Mouse (Mus musculus): ENCODE results near the gene Zfp239. TPM values are rescaled to one million over a fixed set of nuclear protein-coding genes. Genes with fewer than 3 reads are reported as not detected.

The Zfp239 gene
- total RNA-seq, 1 experiment from 2014 or later = 0.19 TPM

DNA sequence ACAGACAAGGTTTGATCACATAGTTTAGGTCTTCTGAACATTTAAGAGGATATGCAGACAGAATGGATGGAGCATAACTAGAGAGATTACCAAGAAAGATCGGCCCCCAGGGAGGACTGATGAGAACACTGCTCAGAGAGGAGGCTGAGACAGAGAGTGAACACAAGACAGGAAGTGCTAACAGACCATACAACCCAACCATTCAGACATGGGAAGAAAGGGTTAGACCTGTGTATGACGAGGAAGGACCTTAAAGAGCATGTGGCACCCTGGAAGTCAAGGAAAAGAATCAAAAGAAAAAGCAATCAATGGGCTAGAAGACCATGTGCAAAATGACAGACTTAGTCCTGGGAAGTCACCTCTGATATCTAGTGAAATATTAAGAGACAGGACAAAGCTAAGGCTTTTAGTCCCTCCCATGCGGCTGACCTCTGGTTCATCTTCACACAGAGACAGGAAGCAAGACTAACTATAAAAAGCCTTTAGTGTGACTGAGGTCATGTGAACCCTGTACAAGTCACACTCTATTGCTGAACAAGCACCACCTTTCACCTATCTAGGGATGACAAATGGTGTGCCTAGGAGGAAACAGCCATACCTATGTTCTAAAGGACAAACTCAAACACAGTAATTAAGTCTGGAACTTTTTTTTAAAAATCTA is 12.9 kb downstream of the Zfp239 start:
- ATAC-seq (replicated peaks; ENCODE audit: insufficient number of reproducible peaks, low FRiP score, low TSS enrichment, poor library complexity, severe bottlenecking) = no peak

DNA sequence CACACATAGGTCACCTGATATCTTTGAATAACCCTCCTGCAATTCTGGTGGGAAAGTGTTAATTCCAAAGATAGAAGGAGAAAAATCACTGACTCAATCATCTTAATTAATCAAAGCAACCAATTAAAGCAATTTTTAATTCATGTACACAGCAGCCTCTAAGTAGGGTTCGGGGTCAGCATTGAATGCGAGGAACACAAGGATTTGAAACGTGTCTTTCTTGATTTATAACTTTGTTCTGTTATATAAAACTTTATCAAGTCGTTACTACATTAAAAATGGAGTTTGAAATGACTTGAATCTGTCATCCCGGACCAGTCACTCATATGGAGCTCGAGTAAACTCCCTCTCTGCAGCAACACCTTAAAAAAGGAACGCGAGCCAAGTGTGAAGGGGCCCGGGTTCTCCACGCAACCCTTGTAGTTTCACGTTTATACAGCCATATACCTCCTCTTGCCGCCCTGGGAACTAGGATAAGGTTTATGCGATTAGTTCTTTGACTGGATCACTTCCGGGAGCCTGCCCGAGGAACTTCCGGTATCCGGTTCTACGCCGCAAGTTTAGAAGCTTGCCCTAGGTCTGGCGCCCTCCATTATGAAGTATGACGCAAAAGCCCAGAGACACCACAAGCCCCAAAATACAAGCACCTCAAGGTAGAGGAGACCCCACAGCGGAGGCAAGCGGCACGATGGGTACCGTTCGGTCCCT is 17.0 kb downstream of the Zfp239 start:
- peak; percentile 59 for ATAC-seq (replicated peaks; ENCODE audit: insufficient number of reproducible peaks, low FRiP score, low TSS enrichment, poor library complexity, severe bottlenecking)

DNA sequence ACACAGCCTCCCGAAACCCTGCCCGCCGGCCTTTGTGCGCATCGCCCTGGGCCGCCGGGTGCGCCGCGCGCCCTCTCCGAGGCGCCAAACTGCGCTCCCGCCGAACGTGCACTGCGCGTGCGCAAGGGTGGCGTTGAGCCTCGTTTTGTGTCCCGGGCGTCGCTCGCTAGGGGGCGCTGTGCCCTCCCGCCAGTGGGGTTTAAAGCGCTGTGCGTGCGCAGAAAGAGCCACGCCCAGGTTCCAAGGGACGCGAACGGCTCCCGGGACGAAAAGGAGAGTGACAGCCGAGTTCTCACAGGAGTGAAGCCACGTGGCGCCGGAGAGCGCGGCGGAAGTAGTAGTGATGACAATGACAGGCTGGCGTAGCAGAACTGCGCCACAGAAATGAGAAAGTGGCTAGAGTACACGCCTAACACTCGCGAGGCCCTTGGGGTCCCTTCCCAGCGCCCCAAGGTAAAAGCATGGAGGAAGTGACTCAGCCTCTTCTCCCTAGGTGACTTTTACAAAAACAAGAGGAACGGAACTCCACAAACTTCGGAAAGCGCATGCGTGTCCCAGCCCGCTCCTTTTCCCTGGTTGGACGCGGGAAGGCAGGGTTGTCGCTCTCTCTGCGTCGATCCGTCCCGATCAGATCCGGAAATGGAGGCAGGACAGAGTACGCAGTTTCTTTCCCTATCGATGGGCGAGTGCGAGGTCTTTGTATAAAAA is 17.7 kb downstream of the Zfp239 start:
- peak; percentile 87 for ATAC-seq (replicated peaks; ENCODE audit: insufficient number of reproducible peaks, low FRiP score, low TSS enrichment, poor library complexity, severe bottlenecking)

- no peak for ATAC-seq (replicated peaks; ENCODE audit: insufficient number of reproducible peaks, low FRiP score, low TSS enrichment, poor library complexity, severe bottlenecking)
These were observed 18.5 kb downstream of the Zfp239 start for GRCm38 (mm10) chr6:117880394-117880838.

- no peak for ATAC-seq (replicated peaks; ENCODE audit: insufficient number of reproducible peaks, low FRiP score, low TSS enrichment, poor library complexity, severe bottlenecking)
These were observed 19.3 kb downstream of the Zfp239 start for GRCm38 (mm10) chr6:117881229-117881628.

DNA sequence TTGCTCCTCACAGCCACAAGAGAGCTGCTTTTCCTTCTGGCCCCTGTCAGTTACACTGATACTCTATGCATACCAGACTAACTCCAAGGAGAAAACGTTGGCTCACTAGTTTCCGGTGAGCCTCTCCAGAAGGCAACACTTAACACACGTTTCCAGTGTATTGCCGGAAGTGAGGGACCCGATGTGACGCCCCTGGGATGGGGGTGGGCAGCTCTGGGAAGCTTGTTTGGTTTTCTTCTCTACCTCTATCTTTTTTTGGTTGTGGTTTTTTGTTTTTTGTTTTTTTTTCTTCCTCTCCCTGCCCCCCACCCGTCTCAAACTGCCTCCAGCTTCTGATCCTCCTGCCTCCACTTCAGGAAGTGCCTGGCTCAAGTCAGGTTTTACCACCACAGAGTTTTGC is 20.1 kb downstream of the Zfp239 start:
- no peak for ATAC-seq (replicated peaks; ENCODE audit: insufficient number of reproducible peaks, low FRiP score, low TSS enrichment, poor library complexity, severe bottlenecking)

- ATAC-seq (replicated peaks; ENCODE audit: insufficient number of reproducible peaks, low FRiP score, low TSS enrichment, poor library complexity, severe bottlenecking) = no peak
These were observed 24.0 kb downstream of the Zfp239 start for GRCm38 (mm10) chr6:117885943-117886342.

- no peak for ATAC-seq (replicated peaks; ENCODE audit: insufficient number of reproducible peaks, low FRiP score, low TSS enrichment, poor library complexity, severe bottlenecking)
These were observed 26.1 kb downstream of the Zfp239 start for GRCm38 (mm10) chr6:117888032-117888431.

DNA sequence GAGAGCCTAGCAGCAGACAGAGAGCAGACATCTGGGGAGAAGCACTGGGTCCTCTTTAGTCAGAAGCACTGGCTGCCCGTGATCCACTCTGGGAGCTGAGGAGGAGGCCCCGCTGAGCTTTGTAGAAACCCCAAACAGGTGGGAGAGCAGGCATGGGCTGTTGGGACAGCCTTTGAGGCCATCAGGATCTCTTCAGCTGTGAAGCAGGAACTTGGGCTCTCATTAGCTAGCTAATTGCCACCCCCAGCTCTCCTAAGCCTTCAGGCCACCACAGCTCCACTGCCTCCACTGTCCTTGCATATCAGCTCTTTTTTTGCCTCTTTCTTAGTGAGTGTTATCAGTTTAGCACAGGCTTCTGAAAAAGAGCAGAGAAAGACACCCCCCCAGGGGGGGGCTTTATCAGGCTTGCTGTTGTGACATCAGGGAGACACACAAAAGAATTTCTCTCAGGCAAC is 26.8 kb downstream of the Zfp239 start:
- no peak for ATAC-seq (replicated peaks; ENCODE audit: insufficient number of reproducible peaks, low FRiP score, low TSS enrichment, poor library complexity, severe bottlenecking)

- ATAC-seq (replicated peaks; ENCODE audit: insufficient number of reproducible peaks, low FRiP score, low TSS enrichment, poor library complexity, severe bottlenecking) = peak; percentile 54
These were observed 28.4 kb downstream of the Zfp239 start for GRCm38 (mm10) chr6:117890257-117890656.

DNA sequence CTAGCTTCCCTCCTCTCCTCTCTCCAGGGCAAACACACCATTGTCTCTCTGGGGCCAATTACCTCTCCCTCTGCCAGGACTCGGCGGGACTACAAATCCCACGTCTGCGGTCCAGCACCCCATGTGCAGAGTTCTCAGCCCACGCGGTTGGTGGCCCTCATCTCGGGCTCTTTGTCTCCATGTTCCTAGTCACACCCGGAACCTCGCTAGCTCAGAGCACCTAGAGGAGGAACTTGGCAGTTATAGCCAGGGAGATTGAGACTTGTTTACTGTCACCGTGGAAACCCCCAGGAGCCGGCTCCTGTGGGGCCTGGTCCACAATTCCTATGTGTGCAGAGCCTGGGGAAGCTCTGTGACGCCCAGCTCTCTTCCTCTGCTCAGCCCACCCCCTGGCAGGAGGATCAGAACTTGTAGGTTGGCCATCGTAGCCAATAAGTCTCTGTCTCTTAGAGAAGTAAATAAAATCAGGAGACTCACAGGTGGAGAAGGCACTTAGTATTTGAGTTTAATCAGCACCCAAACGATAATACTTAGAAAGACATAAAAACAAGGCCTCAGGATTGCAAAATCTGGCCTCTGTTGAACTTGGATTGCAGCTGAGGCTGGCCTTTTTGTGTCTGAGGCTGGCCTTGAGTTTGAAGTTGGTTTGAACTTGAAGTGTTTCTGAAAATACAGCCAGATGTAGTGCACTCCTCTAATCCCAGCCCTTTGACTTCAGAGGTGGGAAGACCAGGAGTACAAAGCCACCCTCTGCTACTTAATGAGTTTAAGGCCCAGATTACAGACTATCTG is 29.7 kb downstream of the Zfp239 start:
- peak; percentile 80 for ATAC-seq (replicated peaks; ENCODE audit: insufficient number of reproducible peaks, low FRiP score, low TSS enrichment, poor library complexity, severe bottlenecking)

DNA sequence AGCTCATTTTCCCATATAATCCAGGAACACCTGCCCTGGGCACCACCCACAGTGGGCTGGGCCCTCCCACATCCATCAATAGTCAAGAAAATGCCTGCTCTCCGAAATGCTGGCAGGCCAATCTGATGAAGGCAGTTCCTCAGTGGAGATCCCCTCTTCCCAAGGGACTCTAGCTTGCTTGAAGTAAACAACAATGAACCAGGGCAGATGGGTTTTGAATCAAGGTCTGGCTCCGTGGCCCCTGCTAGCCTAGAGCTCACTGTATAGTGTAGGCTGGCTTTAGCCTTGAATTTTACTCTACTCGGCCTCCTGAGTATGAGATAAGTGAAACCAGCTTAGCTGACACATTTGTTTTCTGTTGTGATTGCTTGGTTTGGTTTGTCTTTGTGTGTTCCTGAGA is 30.5 kb downstream of the Zfp239 start:
- no peak for ATAC-seq (replicated peaks; ENCODE audit: insufficient number of reproducible peaks, low FRiP score, low TSS enrichment, poor library complexity, severe bottlenecking)

DNA sequence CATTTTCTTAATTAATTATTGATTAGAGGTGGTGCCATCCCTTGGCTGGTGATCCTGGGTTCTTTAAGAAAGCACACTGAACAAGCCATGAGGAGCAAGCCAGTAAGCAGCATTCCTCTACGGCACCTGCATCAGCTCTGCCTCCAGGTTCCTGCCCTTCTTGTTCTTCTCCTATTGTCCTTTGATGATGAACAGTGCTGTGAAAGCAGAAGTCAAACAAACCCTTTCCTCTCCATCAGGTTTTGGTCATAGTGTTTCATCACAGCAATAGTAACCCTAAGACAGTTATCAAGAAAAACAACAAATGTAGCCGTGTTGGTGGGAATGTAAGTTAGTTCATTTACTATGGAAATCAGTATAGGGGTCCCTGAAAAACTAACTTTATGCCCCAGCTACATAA is 31.5 kb downstream of the Zfp239 start:
- ATAC-seq (replicated peaks; ENCODE audit: insufficient number of reproducible peaks, low FRiP score, low TSS enrichment, poor library complexity, severe bottlenecking) = no peak

DNA sequence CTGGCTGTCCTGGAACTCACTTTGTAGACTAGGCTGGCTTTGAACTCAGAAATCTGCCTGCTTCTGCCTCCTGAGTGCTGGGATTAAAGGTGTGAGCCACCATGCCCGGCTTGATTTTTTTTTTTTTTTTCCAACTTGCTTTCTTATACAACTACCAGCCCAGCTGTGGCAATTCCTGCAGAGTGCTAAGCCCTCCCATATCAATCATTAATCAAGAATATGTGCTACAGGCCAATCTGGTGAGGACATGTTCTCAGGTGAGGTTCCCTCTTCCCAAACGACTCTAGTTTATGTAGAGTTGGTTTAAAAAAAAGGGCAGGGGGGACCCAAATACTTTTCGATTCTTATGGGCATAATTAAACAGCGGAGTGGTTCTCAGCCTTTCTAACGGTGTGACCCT is 35.9 kb downstream of the Zfp239 start:
- ATAC-seq (replicated peaks; ENCODE audit: insufficient number of reproducible peaks, low FRiP score, low TSS enrichment, poor library complexity, severe bottlenecking) = no peak

DNA sequence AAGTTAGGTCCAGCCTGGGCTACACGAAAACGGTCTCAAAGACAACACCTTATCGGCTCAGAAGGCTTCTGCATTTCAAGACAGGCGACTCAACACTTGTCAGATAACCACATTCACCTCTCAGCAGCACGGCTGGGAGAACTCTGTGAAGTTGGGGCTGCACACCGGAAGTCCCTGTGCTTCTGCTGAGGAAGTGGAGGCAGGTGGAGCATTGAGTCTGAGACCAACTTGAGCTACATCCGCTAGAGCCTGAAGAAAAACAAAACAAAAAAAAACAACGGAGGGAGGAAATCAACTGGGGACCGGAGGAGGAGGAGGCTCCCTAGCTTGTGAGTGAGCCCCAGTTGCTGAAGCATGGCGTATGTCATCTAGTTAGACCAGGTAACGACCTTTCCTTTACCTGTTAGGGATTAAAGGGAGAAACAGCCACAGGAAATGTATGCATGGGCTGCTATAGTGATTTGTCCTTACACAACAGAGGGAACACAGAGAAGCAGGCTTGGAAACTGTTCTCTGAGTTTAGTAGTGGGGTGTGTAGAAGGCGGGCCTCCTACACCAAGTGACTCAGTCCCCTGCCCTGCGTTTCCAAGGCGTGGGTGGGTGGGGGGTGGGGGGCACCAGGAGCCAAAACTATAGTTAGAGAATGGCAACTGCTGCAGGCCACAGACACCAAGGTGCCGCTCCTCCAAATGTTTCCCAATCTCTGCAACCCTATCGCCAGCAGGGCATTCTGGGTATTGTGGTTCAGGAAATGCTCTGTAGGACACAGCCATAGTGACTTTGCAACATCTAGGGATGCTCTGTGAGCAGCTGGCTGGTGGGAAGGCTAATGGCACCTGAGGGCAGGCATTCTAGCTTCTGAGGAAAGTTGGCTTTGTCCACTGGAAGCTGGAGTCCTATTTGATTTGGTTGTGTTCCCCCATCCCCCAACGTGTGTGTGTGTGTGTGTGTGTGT is 38.5 kb downstream of the Zfp239 start, which contains the start of gene Hnrnpf:
Gene Hnrnpf (plus strand): TSS at position 199 of the 955 bp plus-strand sequence.
- peak; percentile 92 for ATAC-seq (replicated peaks; ENCODE audit: insufficient number of reproducible peaks, low FRiP score, low TSS enrichment, poor library complexity, severe bottlenecking)

DNA sequence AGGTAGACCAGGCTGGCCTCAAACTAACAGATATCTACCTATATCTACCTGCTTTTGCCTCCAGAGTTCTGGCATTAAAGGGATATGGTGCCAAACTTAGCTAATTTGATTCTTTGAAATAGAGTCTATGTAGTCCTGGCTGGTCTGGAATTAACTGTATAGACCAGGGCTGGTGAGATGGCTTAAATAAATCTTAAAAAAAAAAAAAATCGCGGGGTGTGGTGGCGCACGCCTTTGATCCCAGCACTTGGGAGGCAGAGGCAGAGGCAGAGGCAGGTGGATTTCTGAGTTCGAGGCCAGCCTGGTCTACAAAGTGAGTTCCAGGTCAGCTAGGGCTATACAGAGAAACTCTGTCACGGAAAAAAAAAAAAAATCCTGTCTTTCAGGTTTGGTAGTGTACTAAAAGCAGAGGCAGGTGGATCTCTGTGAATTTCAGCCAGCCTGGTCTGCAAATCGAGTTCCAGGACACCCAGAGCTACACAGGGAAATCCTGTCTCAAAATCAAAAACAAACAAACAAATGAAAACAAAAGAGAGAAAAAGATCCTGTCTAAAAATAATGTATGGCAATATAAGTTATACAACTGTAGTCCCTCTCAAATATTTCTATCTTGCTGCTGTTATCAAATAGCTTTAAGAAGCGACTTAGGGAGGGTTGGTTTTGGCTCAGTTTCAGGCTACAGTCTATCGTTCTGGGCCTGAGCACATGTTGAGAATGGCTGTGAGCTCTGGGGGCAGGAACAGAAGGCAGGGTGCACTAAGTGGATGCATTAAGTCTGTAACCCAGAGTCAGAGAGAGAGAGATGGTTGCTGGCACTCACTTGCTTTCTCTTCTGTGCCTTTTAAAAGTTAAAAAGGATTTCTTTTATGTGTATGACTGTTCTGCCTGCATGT is 39.9 kb downstream of the Zfp239 start:
- no peak for ATAC-seq (replicated peaks; ENCODE audit: insufficient number of reproducible peaks, low FRiP score, low TSS enrichment, poor library complexity, severe bottlenecking)

DNA sequence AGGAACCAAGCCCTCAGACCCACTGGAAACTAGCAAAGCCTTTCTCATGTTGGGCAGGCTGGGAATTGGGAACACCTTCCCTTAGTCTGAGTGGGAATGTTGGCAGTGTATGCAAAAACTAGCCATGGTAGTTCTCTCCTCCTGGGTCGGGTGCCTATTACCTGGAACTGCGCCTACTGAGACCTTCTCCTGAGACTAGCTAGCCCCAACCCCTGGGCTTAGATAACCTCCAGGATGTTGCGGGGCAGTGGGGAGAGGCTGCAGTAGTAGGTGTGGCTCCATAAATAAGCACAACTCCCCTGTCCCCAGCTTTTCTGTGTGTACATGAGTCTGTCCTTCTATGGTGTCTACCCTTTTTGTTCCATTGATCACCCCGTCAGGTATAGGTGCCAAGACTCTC is 40.7 kb downstream of the Zfp239 start:
- no peak for ATAC-seq (replicated peaks; ENCODE audit: insufficient number of reproducible peaks, low FRiP score, low TSS enrichment, poor library complexity, severe bottlenecking)

Data from monocyte, adult 5-6 weeks (primary cell).